8 mouse cellular contexts compared by ENCODE assay signal in genomic region chr11:62248401-62249244, GRCm38 (mm10). TPM values are rescaled to one million over a fixed set of nuclear protein-coding genes. Genes with fewer than 3 reads are reported as not detected.
DNase-seq lines count a peak whose midpoint lies in the region; ATAC-seq and TF ChIP-seq lines count a peak whose summit lies in the region.

Gene Adora2b (plus strand): TSS chr11:62248984.

- peak within 1 kb of the TSS; percentile 93 for H3K4me2 ChIP-seq in CH12.LX (ENCODE audit: insufficient read depth, low read depth, poor library complexity, severe bottlenecking)
- H3K4me2 ChIP-seq in forebrain, embryonic 11.5 days (ENCODE audit: low read depth, low read length, severe bottlenecking) = peak within 1 kb of the TSS; percentile 98
- peak within 1 kb of the TSS; percentile 88 for H3K4me2 ChIP-seq in heart, embryonic 16.5 days (ENCODE audit: low read depth, low read length)

- dilution Hi-C loops in CH12.LX (cut with MboI; ENCODE audit: extremely low pct_ligation_motif_present, extremely low pct_unique_long_range_greater_than_20kb, low sequenced_read_pairs) = no loop called here

- no peak for TF ChIP-seq EP300 in CH12.LX (IDR thresholded peaks at IDR 0.05; ENCODE audit: low read length)

- peak; percentile 71 for DNase-seq in CH12.LX (ENCODE audit: extremely low read depth)
- DNase-seq in forebrain, embryonic 11.5 days (ENCODE audit: low spot score) = peak; percentile 93
- DNase-seq in kidney, postnatal 25 days = peak; percentile 83 to 89
- DNase-seq in lung, postnatal 10 days = peak; percentile 68
- peak; percentile 45 for DNase-seq in ovary, postnatal 10 days (ENCODE audit: low spot score)
- DNase-seq in thymus, postnatal 36 days = peak; percentile 70 to 72

- no peaks in the 10 kb centered on the region for H3K79me2 ChIP-seq in CH12.LX (replicated peaks; ENCODE audit: control insufficient read depth, extremely low read depth, insufficient read depth, poor library complexity, severe bottlenecking)

- H3K9me3 ChIP-seq in CH12.LX (replicated peaks; ENCODE audit: low read length) = peaks cover 20% of the 10 kb centered on the region
- H3K9me3 ChIP-seq in forebrain, embryonic 11.5 days (ENCODE audit: control insufficient read depth, low read length) = no peaks in the 10 kb centered on the region; the same call in 1 of the 2 replicates
- 0 out of 2 replicates have a peak, but pooled peaks cover 4% of the 10 kb centered on the region for H3K9me3 ChIP-seq in heart, embryonic 16.5 days (replicated peaks; ENCODE audit: control insufficient read depth, low read length)

- in situ Hi-C loops in CH12.LX (cut with MboI; ENCODE audit: low pct_ligation_motif_present, low pct_unique_long_range_greater_than_20kb, low sequenced_read_pairs) = no loop called here

- no peaks in the 10 kb centered on the region for H3K36me3 ChIP-seq in CH12.LX (replicated peaks in 1 of 2; ENCODE audit: control insufficient read depth in 1 of 2, insufficient read depth in 1 of 2, low read length in 1 of 2)
- no peaks in the 10 kb centered on the region for H3K36me3 ChIP-seq in forebrain, embryonic 11.5 days (ENCODE audit: control insufficient read depth, insufficient read depth, low read length)
- no peaks in the 10 kb centered on the region for H3K36me3 ChIP-seq in heart, embryonic 16.5 days (ENCODE audit: control insufficient read depth, insufficient read depth)

- H3K4me3 ChIP-seq in CH12.LX (replicated peaks in 1 of 3; ENCODE audit: low read depth in 2 of 3, low read length in 2 of 3, poor library complexity in 1 of 3) = peak within 1 kb of the TSS; percentile 55 to 59 (median 57)
- peak within 1 kb of the TSS; percentile 71 for H3K4me3 ChIP-seq in bone marrow macrophage, adult 2 months (ENCODE audit: insufficient read depth, low read length)
- peak within 1 kb of the TSS; percentile 47 for H3K4me3 ChIP-seq in forebrain, embryonic 11.5 days (ENCODE audit: low read depth, low read length)
- H3K4me3 ChIP-seq in heart, embryonic 16.5 days (ENCODE audit: low read length) = peak within 1 kb of the TSS; percentile 67

- TF ChIP-seq RAD21 in CH12.LX (IDR thresholded peaks at IDR 0.05; ENCODE audit: low read depth, low read length) = no peak

- no peak within 1 kb of the TSS for H3K27ac ChIP-seq in CH12.LX (ENCODE audit: insufficient read depth, low read depth)
- H3K27ac ChIP-seq in bone marrow macrophage, adult 2 months (ENCODE audit: insufficient read depth, low read depth, low read length) = no peak within 1 kb of the TSS
- H3K27ac ChIP-seq in forebrain, embryonic 11.5 days (ENCODE audit: low read depth, low read length) = no peak within 1 kb of the TSS
- no peak within 1 kb of the TSS for H3K27ac ChIP-seq in heart, embryonic 16.5 days (ENCODE audit: low read length)

- peak; percentile 95 for ATAC-seq in forebrain, embryonic 11.5 days (replicated peaks; ENCODE audit: low FRiP score)
- ATAC-seq in heart, embryonic 16.5 days (replicated peaks; ENCODE audit: extremely low read depth, insufficient read depth, low FRiP score) = peak; percentile 83

- H3K4me1 ChIP-seq in CH12.LX (ENCODE audit: control insufficient read depth in 1 of 2, insufficient read depth in 2 of 2) = peaks cover 0 to 31% of the 10 kb centered on the region in 2 experiments; a peak in 2 of 4 replicates
- H3K4me1 ChIP-seq in bone marrow macrophage, adult 2 months (ENCODE audit: control insufficient read depth, insufficient read depth, low read length) = peaks cover 23% of the 10 kb centered on the region
- peaks cover 10% of the 10 kb centered on the region; the same call in 1 of the 2 replicates for H3K4me1 ChIP-seq in forebrain, embryonic 11.5 days (replicated peaks; ENCODE audit: control insufficient read depth, insufficient read depth, low read length)
- peaks cover 4% of the 10 kb centered on the region; the same call in 1 of the 2 replicates for H3K4me1 ChIP-seq in heart, embryonic 16.5 days (ENCODE audit: control insufficient read depth, insufficient read depth, low read length)

- WGBS in forebrain, embryonic 11.5 days = under 1% methylated on average over 68 of the region's 69 CpGs
- WGBS in heart, embryonic 16.5 days = under 1% methylated on average over 69 of the region's 69 CpGs

- TF ChIP-seq POLR2A in CH12.LX (IDR thresholded peaks at IDR 0.05; ENCODE audit: low read depth, low read length) = peak; percentile 55
- no peak for TF ChIP-seq POLR2A in bone marrow macrophage, adult 2 months (IDR thresholded peaks at IDR 0.05; ENCODE audit: borderline replicate concordance, low read depth, low read length)

- no peak within 1 kb of the TSS for H3K9ac ChIP-seq in CH12.LX (ENCODE audit: insufficient read depth, low read depth)
- peak within 1 kb of the TSS; percentile 49 for H3K9ac ChIP-seq in forebrain, embryonic 11.5 days (ENCODE audit: low read length)
- H3K9ac ChIP-seq in heart, embryonic 16.5 days (ENCODE audit: low read length) = peak within 1 kb of the TSS; percentile 51

- TF ChIP-seq CTCF in CH12.LX (conservative IDR thresholded peaks at IDR 0.05 in 1 of 2, IDR thresholded peaks at IDR 0.05 in 1 of 2; ENCODE audit: low read depth in 2 of 2, low read length in 2 of 2) = no peak
- no peak for TF ChIP-seq CTCF in bone marrow macrophage, adult 2 months (IDR thresholded peaks at IDR 0.05; ENCODE audit: low read depth, low read length)

- H3K27me3 ChIP-seq in CH12.LX (replicated peaks) = peaks cover 33% of the 10 kb centered on the region
- peaks cover 19% of the 10 kb centered on the region for H3K27me3 ChIP-seq in forebrain, embryonic 11.5 days (ENCODE audit: control insufficient read depth, insufficient read depth, low read length)
- peaks cover 20% of the 10 kb centered on the region for H3K27me3 ChIP-seq in heart, embryonic 16.5 days (ENCODE audit: control insufficient read depth, insufficient read depth, low read length)

TF ChIP-seq in CH12.LX, 34 proteins besides CTCF, POLR2A, EP300 and RAD21:
- TF ChIP-seq MAZ (IDR thresholded peaks at IDR 0.05; ENCODE audit: low read depth, low read length) (no peak), IRF4 (IDR thresholded peaks at IDR 0.05; ENCODE audit: low read depth, low read length) (no peak), NRF1 (IDR thresholded peaks at IDR 0.05; ENCODE audit: low read depth, low read length) (peak; percentile 50; the same call in 1 of the 2 replicates), POLR2AphosphoS2 (IDR thresholded peaks at IDR 0.05; ENCODE audit: low read depth, low read length) (no peak), TCF12 (IDR thresholded peaks at IDR 0.05; ENCODE audit: low read depth, low read length) (peak; percentile 14; the same call in 1 of the 2 replicates), TBP (conservative IDR thresholded peaks at IDR 0.05; ENCODE audit: low read depth, low read length) (no peak), MXI1 (IDR thresholded peaks at IDR 0.05; ENCODE audit: low read depth, low read length) (peak; percentile 65; the same call in 1 of the 2 replicates), BHLHE40 (IDR thresholded peaks at IDR 0.05; ENCODE audit: low read depth, low read length) (no peak), ZNF384 (IDR thresholded peaks at IDR 0.05; ENCODE audit: low read depth, low read length) (no peak), ETS1 (conservative IDR thresholded peaks at IDR 0.05; ENCODE audit: low read depth, low read length) (no peak), USF2 (conservative IDR thresholded peaks at IDR 0.05; ENCODE audit: low read depth, low read length) (no peak), ELF1 (IDR thresholded peaks at IDR 0.05; ENCODE audit: low read depth, low read length) (0 out of 2 replicates have a peak, but pooled peaks have one; percentile 19), JUND (conservative IDR thresholded peaks at IDR 0.05; ENCODE audit: low read depth, low read length) (no peak), HCFC1 (IDR thresholded peaks at IDR 0.05; ENCODE audit: low read depth, low read length) (no peak; the same call in 1 of the 2 replicates), GABPA (IDR thresholded peaks at IDR 0.05; ENCODE audit: insufficient replicate concordance, low read depth, low read length) (no peak), JUN (IDR thresholded peaks at IDR 0.05; ENCODE audit: insufficient read depth, low read depth, low read length) (no peak), PAX5 (IDR thresholded peaks at IDR 0.05; ENCODE audit: low read length) (no peak), SIN3A (IDR thresholded peaks at IDR 0.05; ENCODE audit: low read length) (0 out of 2 replicates have a peak, but pooled peaks have one; percentile 11), KAT2A (IDR thresholded peaks at IDR 0.05; ENCODE audit: insufficient replicate concordance, low read length) (no peak), ZC3H11A (IDR thresholded peaks at IDR 0.05; ENCODE audit: low read depth, low read length) (no peak), ZKSCAN1 (IDR thresholded peaks at IDR 0.05; ENCODE audit: borderline replicate concordance, low read depth, low read length) (no peak), MAX (IDR thresholded peaks at IDR 0.05; ENCODE audit: low read length) (no peak), MEF2A (IDR thresholded peaks at IDR 0.05; ENCODE audit: borderline replicate concordance, low read depth, low read length) (no peak), RCOR1 (conservative IDR thresholded peaks at IDR 0.05; ENCODE audit: low read depth, low read length) (no peak), ZMIZ1 (IDR thresholded peaks at IDR 0.05; ENCODE audit: low read depth, low read length) (no peak; the same call in 1 of the 2 replicates), CHD1 (IDR thresholded peaks at IDR 0.05; ENCODE audit: low read depth, low read length) (no peak), CHD2 (IDR thresholded peaks at IDR 0.05; ENCODE audit: low read length) (no peak)

RNA-seq across cellular contexts. Expression of gene Adora2b, which starts in this region (rescaled TPM):
- 0.92 and 1.7 TPM in 2 replicates for total RNA-seq in CH12.LX (2012; rRNA removed)
- total RNA-seq in CH12.LX (2014; rRNA removed) = 0.45 and 0.77 TPM in 2 replicates
- polyA plus RNA-seq in CH12.LX (2012; ENCODE audit: insufficient read length, low read depth) = 0.44 and 0.87 TPM in 2 replicates
- 1.4 and 2.3 TPM in 2 replicates for polyA plus RNA-seq in bone marrow macrophage, adult 2 months (2012; ENCODE audit: insufficient read depth, insufficient read length, missing spikeins)
- 2.7 and 2.8 TPM in 2 replicates for polyA plus RNA-seq in forebrain, embryonic 11.5 days (2014; fragmentation: Nextera tagmentation; extraction: Ambion mirVana)
- polyA plus RNA-seq in heart, embryonic 16.5 days (2015; fragmentation: Nextera tagmentation; extraction: Ambion mirVana) = 1.5 and 1.6 TPM in 2 replicates
